Mouse (Mus musculus): Measurements from ENCODE around the gene Adam19.

Gene Adam19

DNA sequence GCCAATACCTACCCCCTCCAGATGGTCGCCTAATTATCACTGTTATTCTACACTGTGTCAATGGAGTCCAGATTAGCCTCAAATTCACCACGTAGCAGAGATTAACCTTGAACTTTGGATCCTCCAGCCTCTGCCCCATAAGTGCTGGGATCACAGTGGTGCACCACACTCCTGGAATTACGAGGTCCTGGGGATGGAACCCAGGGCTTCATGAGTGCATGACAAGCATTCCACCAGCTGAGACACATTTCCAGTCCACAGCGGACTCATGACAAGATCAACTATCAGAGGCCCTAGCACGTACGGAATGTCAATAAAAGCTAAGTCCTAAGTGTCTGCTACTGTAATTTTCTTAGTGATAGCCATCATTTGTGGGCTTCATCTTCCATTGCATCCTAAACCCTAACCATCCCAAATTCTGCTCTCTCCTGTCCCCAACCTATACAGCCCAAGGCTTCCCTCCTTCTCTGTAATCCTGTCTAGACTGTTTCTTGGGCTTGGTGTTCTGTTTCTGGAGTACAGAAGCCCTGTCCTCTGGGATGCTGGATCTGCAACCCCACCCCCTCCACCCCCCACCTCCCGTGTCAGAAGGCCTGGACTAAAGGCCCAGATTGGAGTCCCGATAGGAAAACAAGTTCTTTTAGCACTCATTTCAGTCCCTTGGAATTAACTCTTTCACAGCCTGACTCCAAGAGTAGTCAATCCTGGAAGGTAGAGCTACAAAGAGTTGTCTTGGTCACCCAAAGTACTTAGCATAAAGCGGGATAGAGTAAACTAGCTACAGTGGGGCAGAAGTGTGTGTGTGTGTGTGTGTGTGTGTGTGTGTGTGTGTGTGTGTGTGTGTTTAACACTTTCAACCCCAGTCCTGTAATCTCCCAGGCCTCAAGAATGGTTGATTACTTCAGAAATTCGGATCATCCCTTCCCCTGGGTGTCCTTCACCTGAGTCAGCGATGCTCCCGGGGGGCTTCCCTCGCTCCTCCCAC lies 589 bp upstream of the Adam19 start:
- no peak for DNase-seq (ENCODE audit: low read depth, low spot score)

DNA sequence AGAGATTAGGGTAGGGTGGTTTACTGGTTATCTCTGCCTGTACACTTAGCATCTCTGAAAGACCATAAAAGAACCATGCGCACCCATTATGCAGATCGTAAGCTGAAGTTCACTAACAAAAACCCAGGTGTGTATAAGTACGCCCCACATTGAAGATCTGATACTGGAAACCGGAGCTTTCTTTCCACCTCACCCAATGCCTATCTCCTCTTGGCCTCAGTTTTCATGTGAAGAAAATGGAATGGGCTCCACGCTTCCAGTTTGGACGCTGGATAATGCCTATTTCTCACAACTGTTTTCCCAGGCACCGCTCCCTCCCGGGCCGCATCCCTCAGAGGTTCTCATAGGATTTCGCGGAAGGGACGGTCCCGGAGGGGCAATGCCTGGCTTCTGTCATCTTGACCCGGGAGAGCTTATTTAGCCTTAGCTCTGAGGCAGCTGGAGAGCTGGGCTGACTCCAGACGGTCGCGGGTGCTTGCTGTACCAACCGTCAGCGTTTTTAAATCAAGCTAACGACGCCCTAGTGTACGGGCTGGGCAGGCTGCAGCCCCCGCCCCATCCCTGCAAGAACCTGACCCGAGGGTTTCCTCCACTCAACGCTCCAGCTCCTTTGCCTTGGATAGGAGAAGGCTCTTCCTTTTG lies 1.1 kb downstream of the Adam19 start:
- DNase-seq (ENCODE audit: low read depth, low spot score): no peak

DNA sequence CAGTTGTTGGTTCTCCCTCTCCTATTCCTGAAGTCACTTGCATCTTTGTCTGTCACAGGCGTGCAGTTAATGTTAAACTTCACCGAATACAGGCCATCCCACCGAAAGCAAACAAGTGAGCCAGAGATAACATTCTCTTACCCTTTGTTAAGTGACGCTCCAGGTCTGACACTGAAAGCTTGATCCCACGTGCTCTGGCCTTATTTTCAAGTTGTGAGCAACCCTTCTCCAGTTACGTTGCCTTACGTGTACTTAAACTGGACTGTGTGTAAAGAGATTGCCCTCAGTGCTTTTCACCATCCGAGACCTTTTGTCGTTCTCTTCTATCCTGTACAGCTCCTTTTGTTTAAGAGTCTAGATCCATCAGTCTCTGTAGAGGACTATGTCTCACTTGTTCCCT lies 2.2 kb downstream of the Adam19 start:
- DNase-seq (ENCODE audit: low read depth, low spot score): no peak

DNA sequence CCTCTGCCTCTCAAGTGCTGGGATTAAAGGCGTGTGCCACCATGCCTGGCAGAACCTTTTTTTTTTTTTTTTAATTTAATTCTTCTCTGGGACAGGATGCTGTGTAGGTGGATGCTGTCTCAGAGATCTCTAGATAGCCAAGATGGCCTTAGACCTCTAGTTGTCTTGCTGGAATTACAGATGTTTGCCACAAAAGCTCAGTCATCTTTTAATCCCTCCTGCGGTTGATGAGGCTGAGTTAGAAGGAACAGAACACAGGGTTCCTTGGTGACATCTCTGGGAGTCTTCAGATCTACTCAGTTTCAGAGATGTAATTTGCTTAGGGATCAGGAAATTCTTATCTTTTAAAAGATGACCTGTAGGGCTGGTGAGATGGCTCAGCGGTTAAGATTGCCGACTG lies 3.1 kb downstream of the Adam19 start:
- no peak for DNase-seq (ENCODE audit: low read depth, low spot score)

DNA sequence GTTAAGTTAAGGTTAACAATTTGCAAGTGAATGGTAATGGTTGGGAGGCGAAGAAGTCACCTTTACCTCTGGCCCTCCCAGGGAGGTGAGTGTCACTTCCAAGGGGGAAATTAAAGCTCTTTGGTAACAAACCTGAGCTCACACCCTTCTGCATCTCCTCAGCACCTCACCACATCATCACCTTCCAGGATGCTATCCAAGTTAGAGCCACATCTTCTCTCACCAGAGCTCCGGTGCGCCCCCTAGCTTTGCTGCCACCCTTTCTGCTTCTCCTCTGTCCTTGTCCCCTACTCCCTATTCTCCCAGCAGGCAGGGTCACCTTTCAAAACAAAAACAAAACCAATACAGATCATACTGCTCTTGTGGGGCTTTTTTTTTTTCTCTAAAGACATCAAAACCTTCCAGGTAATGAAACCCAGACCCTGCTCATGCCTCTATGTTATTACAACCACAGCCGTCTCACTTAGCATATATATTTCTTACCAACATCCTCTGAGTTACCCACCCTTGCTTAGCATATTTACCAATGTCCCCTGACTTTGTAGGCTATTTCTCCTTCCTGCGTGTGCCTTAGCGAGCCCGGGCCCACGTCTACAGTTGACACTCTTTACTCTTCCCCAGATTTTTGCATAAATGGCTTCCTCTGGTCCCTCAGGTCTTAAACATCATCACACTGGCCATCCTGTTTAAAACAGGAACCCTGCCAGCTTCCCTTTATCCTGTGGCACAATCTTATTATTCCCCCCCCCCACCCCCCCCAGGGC lies 4.3 kb downstream of the Adam19 start:
- no peak for DNase-seq (ENCODE audit: low read depth, low spot score)

DNA sequence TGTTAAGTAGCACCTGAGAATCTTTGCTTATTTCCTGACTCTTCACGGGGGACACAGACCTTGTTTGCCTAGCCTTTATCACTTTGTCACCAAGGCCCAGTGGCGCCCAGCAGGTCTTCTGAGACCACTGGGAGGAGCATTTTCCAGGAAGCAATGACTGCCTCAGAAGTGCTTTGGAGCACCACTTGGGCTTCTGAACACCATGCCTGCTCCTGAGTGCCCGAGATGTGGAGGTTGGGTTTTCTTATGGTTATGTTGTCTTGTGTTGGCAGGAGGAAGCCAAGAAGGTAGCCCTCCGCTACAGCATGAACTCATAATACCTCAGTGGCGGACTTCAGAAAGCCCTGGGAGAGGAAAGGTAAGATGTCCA lies 4.8 kb downstream of the Adam19 start:
- DNase-seq (ENCODE audit: low read depth, low spot score): no peak

DNA sequence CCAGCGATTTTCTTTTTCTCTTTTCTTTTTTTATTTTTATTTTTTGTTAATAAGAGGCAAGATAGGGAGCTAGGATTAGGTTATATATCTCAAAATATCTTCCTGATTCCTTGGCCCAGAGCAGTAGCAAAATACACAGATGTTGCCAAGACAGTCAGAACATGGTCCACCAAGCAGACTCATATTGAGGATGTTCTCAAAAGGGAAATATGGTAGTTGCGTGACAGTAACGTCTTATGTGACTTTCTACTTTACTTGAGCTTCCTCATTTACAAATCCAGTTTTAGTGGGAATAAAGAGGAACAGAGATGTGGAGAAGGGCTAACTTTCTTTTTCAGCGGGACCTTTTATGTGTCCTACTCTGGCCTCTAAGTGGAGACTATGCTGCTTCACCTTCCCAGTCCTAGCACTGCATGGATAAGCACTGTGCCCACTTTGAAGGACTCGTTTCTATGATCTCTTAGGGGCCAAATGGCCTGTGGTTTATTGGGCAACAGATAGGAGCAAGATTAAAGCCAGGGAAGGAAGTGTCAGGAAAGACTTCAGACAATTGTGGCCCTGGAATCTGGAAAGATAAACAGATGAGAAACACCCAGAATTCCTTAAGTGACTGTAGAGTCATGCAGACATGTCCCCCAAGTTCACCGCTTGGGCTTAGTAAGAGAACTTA lies 6.1 kb downstream of the Adam19 start:
- DNase-seq (ENCODE audit: low read depth, low spot score): no peak

DNA sequence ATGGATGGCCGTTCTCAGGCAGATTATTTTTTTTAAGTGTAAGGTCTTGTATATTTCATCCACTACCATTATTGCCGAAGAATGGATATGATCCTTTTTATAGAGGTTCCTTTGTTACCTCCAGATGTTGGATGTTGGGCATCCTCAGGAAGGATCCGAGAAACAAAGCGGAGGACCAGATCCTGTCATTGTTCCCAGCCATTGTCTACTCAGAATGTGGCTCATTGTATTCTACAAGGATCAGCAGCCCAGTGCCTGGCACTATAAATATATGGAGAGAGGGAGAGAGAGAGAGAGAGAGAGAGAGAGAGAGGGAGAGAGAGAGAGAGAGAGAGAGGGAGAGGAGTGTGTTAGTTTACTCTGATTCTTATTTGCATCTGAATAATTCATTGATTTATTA lies 6.8 kb downstream of the Adam19 start:
- DNase-seq (ENCODE audit: low read depth, low spot score): no peak

DNA sequence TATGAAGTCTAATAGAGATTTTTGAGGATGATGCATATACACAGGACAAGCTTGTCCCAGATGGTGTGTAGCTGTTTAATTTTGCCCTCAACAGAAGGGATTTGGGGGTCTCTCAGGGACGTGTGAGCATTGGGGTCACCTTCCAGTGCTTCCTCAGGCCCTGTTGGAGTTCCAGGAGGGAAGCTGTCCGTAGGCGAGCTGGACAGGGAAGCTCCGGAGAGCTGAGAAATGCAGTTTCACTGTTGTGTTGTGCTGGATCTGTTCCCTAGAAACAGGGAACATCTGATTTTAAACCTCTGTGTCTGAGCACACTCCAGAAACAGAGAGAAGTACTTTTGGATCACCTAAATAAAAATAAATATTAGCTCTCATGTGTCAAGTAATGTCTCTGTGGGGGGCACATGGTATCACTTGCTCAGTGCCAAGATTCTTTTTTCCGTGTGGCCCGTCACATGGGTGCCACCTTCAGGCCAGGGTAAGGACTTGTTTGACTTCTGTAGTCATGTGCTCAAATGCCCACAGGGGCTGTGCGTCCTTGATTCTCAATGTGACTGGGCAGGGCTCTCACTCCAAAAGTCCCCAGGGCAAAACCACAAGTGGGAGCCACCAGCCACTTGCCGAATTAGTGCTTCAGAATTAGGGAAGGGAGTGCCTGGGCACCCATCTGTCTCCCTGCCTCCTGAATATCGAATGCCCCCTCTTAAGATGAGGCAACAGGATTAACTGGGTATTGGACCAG lies 7.4 kb downstream of the Adam19 start:
- no peak for DNase-seq (ENCODE audit: low read depth, low spot score)

DNA sequence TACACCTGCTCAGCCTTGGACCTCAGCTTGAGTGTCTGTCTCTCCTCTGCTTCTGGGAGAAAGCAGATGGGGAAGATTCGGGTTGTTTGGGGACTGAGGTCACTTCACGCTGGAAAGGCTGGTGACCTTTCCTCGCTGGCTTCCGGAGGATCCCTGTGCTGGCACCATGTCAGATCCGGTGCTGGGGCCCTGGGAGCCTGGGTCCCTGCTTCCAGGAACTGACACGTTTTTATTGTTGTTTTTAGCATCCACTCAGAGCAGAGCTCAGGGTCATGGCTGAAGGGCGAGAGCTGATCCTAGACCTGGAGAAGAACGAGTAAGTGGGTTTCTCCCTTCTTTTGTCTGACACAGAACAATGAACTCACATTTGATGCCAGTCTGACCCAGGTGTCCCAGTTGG lies 9.0 kb downstream of the Adam19 start:
- no peak for DNase-seq (ENCODE audit: low read depth, low spot score)

DNA sequence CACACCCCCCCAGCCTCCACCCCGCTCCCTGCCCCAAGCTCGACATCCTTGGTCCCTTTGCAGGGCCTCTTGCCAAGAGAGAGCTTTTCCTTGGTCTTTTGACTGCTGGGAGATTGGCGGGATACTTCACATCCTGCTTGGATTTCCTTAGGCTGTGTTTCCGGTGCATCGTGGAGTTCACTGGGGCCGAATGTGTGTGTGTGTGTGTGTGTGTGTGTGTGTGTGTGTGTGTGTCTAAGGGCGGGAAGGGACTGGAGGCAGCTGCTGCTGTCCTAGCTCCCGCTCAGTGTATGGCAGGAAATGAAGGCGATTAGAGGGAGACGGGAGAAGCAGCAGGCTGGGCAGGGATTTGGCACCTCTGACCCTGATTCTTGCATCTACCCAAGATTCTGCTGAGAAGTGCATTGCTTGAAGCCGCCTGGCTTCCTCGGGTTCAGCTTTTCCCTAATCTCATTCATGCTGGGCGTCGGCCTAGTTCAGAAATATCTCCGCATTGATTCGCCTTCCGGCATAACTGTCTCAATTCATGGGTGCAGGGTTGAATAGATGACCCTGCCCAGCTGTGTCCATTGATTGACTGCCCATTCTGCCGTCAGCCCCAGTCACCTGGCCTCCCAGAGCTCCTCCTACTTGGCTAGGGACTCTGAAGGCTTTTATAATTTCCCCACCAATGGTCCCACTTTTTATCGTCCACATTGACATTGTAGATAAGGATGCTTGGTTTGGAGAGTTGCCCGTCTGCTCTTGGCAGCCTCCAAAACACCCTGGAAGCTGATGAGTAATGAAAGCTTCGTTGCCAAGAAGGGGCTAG lies 9.6 kb downstream of the Adam19 start:
- DNase-seq (ENCODE audit: low read depth, low spot score): no peak

DNA sequence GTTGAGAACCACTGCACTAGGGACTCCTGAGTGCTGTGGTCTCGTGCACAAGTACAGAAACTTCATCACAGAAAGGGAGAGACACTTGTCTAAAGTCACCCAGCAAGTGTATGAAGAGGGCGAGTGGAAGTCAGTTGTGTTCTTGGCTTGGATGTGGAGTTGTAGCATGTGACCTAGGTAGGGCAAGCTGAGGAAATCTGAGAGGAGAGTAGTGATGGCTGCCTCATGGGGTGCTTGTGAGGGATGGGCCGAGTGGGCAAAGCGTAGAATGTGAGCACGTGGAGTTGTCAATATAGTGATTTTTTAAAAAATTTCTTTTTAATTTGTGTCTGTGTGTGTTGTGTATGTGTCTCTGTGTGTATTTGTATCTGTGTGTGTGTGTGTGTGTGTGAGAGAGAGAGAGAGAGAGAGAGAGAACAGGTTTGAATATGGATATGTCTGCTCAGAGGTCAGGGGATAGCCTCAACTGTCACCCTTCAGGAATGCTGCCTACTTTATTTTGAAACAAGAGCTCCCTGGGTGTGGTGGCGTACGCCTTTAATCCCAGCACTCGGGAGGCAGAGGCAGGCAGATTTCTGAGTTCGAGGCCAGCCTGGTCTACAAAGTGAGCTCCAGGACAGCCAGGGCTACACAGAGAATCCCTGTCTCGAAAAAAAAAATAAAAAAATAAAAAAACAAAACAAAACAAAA lies 11.7 kb downstream of the Adam19 start:
- no peak for DNase-seq (ENCODE audit: low read depth, low spot score)

DNA sequence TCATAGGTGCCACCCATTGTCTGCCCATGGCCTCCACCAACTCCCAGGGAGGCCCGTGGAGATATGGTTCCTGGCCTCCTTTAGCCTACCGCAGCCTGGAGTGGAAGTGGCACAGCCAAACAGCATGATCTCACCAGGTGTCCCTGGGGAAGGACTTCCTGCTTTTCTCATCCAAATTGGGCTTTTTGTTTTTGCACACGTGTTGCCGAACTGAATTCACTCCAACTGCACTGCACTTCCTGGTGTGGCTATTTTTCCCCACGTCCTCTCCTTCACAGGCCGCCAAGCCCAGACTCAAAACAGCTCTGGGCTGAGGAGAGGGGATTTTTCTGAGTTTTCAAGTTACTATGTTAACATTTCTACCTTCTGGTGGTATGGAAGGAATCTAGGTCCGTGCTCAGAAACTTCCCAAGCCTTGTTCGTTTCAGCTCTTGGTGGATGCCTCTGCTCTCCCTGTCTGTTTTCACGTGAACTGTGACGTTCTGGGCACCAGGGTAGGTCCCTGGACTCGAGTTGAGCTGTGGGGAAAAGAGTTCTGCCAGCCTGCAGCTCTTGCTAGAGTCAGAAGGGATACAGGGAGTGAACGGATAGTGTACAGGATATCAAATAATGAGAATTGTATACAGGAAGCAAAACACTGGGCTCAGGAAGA lies 13.1 kb downstream of the Adam19 start:
- DNase-seq (ENCODE audit: low read depth, low spot score): no peak

DNA sequence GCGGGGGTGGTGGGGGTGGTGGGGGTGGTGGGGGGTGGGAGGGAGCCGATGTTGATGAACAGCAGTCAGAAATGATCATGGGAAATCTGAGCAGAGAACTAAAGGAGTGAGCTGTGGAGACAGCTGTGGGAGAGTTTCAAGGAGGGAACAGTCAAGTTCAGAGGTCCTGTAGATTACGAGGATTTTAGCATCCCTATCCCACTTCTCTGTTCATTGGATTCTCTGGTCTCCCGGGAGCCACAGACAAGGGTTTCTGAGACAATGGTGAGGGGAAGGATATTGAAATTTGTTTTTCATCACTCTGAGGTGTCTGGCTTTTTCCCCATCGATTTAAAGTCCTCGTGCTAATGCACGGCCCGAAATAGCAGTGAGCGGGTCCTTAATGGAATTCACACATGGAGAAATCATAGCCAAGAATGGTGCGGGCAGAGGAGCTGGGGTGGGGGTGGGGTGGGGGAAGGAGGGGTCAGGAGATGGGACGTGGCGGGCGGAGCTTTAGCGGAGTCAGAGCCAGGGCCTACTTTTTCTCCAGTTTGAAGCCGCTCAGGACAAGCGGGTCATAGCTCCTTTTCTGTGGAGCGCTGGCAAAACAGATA lies 13.7 kb downstream of the Adam19 start:
- DNase-seq (ENCODE audit: low read depth, low spot score): no peak

DNA sequence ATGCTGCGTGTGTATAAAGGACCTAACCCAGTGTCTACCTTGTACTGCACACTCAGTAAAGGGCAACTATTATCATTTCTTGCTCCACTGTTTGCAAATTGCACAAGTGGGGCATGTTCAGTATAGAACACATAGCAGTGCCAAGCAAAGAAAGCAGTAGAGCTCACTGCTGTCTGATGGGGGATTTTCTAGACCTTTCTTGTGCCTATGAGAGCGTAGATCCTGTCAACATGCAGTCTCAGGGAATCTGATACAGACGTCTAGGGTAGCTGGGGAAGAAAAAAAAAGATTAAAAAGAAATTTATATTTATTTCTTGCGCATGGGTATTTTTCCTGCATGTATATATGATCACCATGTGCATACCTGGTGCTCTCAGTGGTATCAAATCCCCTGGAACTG lies 14.4 kb downstream of the Adam19 start:
- DNase-seq (ENCODE audit: low read depth, low spot score): no peak

DNA sequence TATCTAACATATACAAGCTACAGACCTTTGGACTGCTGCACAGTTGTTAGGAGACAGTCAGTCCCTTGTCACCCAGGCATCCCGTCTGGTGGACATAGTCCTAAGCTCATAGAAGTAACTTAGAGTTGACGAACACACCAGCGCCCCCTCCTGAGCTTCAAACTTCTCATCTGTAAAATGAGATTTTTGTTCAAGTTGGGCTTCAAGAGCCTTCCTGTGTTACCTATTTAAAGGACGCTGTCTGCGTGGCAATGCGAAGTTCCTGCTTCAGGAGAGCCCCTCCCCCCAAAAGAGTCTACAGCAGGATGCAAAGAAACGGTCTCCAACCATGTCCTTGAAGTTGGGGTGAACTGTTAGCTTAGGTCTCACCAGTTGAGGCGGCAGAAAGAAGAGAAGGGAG lies 15.0 kb downstream of the Adam19 start:
- DNase-seq (ENCODE audit: low read depth, low spot score): no peak

DNA sequence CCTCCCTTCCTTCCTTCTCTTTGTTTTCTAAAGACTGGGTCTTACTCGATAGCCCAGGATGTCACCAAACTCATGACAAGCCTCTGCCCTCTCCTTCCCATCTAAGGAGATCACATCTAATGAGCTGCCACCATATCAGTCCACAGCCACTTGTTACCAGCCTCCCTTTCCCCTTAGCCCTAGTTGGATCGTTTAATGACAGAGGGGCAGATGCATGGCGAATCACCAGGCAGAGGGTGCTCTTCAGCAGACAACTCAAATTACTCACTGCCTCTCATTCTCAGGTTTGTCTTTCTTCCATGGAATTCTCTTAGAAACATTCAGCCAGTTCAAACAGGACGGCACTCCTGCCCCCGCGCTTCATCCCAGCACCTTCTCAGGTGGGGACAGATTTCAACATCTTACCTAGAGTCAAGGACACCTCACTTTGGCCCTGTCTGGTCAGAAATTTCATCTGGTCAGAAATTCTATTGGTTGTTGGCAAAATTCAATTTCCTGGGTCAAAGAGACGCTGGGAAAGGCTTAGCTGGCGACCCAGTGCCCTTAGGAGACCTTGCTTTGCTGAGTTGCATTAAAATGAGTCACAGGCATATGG lies 16.8 kb downstream of the Adam19 start:
- DNase-seq (ENCODE audit: low read depth, low spot score): no peak

DNA sequence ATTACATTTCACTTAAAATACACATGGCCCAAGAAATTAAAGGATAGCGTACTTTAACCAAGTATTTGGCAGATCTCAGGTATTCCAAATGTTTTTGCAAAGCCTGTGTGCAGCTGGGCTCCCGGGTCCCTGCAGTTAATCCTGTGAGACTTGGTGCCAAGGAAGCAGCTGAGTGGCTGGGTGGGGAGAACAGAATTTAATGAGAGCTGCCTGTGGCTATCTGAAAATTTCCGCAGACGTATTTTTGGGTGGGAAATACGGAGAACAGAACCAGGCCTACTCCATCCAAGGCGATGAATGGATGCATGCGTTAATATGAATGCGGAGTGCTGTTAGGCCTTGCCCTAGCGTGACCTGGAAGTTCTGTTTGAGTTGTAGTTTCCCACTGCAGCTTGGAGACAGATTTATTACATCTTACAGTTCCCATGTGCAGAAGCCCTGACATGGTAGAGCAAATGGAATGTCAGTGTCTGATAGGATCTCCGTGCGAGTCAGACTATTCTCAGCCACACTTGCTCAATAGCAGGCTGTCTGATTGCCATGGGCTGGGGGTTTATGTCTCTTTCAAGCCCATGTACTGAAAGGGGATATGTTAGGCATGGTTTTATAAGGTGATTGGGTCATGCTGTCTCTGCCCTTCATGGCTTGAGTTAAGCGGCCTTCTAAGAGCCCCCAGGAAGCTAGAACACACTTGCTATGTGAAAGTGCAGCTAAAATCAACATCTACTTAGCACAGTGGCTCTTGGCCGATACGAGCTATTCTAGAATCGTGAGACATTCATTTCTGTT lies 17.5 kb downstream of the Adam19 start:
- no peak for DNase-seq (ENCODE audit: low read depth, low spot score)
